Mouse (Mus musculus): ENCODE measurements around the gene Ndufb7.

DNA sequence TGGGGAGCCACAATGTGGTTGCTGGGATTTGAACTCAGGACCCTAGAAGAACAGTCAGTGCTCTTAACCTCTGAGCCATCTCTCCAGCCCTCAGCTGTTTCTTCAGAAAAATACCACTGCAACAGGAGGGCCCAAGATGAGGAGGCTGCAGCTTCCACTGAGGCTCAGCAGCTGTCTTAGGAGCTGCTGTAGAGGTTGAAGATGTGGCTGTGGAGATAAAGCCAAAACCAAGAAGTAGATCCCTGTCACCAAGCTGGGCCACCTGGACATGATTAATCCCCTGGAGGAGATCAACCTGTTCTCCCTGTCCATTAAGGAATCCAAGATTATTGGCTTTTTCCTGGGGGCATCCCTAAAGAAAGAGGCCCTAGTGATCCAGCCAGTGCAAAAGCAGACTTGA, 33.3 kb downstream of the Ndufb7 start:
- TF ChIP-seq CTCF (IDR thresholded peaks at IDR 0.05; ENCODE audit: low read depth, low read length) (no peak), POLR2A (IDR thresholded peaks at IDR 0.05; ENCODE audit: borderline replicate concordance, low read depth, low read length) (no peak)

Data from bone marrow macrophage, adult 2 months (primary cell).